Mouse (Mus musculus): ENCODE measurements around the gene Shc1. TPM values are rescaled to one million over a fixed set of nuclear protein-coding genes. Genes with fewer than 3 reads are reported as not detected.

Gene Shc1
- polyA plus RNA-seq, 1 experiment: 87.4 TPM

GRCm38 (mm10) chr3:89392871-89393311, 25.4 kb upstream of the Shc1 start:
- Histone ChIP-seq H3K27me3 (ENCODE audit: control insufficient read depth, insufficient read depth, low read length, poor library complexity, severe bottlenecking) (no peaks in the 10 kb centered on the region), H3K27ac (ENCODE audit: insufficient read depth, low read length) (no peak overlapping the region), H3K4me3 (ENCODE audit: low read depth, low read length) (peak overlapping the region; percentile 84), H3K9ac (ENCODE audit: low read depth, poor library complexity, severe bottlenecking) (peak overlapping the region; percentile 89), H3K9me3 (replicated peaks; ENCODE audit: control insufficient read depth, insufficient read depth, low read length, poor library complexity, severe bottlenecking) (no peaks in the 10 kb centered on the region), H3K4me1 (ENCODE audit: control insufficient read depth, insufficient read depth, low read length) (peaks cover 2% of the 10 kb centered on the region), H3K36me3 (ENCODE audit: control insufficient read depth, insufficient read depth, low read length, poor library complexity, severe bottlenecking) (no peaks in the 10 kb centered on the region)
- TF ChIP-seq POLR2A (IDR thresholded peaks at IDR 0.05; ENCODE audit: insufficient read depth, low read length) (no peak), CTCF (IDR thresholded peaks at IDR 0.05; ENCODE audit: low read depth, low read length) (no peak), EP300 (IDR thresholded peaks at IDR 0.05; ENCODE audit: insufficient read depth, low read depth, low read length) (no peak)

DNA sequence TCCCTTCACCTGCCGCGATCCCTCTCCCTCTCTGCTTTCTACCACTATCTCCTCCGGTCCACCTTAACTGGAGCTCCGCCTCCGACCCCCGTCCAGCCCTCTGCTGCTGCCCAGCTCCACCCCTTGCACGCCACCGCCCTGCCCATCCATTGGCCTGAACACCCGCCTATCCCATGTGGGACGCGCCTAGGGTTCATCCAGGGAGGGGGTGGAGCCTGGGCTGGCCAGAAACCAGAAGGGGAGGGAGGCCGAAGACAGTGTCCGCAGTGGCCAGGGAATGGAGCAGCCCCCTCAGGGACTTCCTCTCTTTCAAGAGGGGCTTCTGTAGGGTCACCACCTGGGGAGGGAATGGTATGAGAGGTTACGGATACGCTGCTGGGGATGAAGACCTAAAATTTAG, 24.6 kb upstream of the Shc1 start:
- peak overlapping the region; percentile 52 for H3K9ac ChIP-seq (ENCODE audit: low read depth, poor library complexity, severe bottlenecking)
- peaks cover 2% of the 10 kb centered on the region for H3K4me1 ChIP-seq (ENCODE audit: control insufficient read depth, insufficient read depth, low read length)
- H3K4me3 ChIP-seq (ENCODE audit: low read depth, low read length): peak overlapping the region; percentile 84
- TF ChIP-seq CTCF (IDR thresholded peaks at IDR 0.05; ENCODE audit: low read depth, low read length) (no peak), POLR2A (IDR thresholded peaks at IDR 0.05; ENCODE audit: insufficient read depth, low read length) (no peak), EP300 (IDR thresholded peaks at IDR 0.05; ENCODE audit: insufficient read depth, low read depth, low read length) (peak; percentile 55; the same call in 1 of the 2 replicates)
- no peaks in the 10 kb centered on the region for H3K27me3 ChIP-seq (ENCODE audit: control insufficient read depth, insufficient read depth, low read length, poor library complexity, severe bottlenecking)
- no peaks in the 10 kb centered on the region for H3K36me3 ChIP-seq (ENCODE audit: control insufficient read depth, insufficient read depth, low read length, poor library complexity, severe bottlenecking)
- H3K9me3 ChIP-seq (replicated peaks; ENCODE audit: control insufficient read depth, insufficient read depth, low read length, poor library complexity, severe bottlenecking): no peaks in the 10 kb centered on the region
- peak overlapping the region; percentile 80; the same call in 1 of the 2 replicates for H3K27ac ChIP-seq (ENCODE audit: insufficient read depth, low read length)

DNA sequence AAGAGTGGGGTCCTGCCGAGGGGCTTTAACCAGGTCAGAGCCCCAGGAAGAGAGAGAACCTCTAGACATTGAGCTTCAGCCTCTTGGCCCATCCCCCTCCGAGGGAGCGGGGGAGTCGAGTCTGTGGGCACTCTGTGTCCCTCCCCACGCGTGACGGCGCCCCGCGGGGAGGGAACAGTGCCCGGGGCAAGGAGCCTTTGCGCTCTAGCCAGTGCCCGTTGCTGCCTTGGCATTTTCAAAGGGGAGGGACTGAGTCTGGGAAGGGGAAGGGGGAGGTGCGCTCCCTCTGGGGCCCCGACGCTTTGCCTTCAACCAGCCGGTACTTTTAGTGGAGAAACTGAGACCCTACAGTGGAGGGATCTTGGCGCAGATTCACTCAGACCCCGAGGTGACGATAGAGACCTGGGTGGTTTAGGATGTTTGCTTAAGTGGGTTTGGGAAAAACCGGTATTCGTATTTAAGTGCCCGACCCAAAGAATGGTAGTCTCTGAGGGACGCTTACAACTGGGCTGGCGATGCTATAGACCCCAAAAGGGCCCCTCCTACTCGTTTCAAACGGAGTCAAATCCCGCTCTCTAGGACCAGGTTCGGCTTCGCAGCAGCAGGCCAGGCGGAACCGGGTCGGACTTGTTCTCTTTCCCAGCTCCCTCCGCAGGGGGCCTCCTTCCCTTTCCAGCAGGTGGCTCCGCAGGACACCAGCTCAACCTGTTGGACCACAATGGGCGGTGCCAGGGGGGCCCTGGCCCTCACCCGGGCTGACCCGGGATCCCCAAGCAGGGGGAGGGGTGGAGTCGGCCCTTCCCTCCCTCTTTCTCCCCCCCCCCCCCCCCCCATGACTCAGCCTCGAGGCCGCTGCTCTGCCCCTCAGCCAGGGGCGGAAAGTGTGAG, 24.0 kb upstream of the Shc1 start, which contains the start of gene Zbtb7b:
Gene Zbtb7b (minus strand): TSS at position 771 of the 888 bp plus-strand sequence.
- Histone ChIP-seq H3K27ac (ENCODE audit: insufficient read depth, low read length) (peak within 1 kb of the TSS; percentile 80), H3K27me3 (ENCODE audit: control insufficient read depth, insufficient read depth, low read length, poor library complexity, severe bottlenecking) (no peaks in the 10 kb centered on the region), H3K9ac (ENCODE audit: low read depth, poor library complexity, severe bottlenecking) (peak within 1 kb of the TSS; percentile 52), H3K36me3 (ENCODE audit: control insufficient read depth, insufficient read depth, low read length, poor library complexity, severe bottlenecking) (no peaks in the 10 kb centered on the region), H3K9me3 (replicated peaks; ENCODE audit: control insufficient read depth, insufficient read depth, low read length, poor library complexity, severe bottlenecking) (no peaks in the 10 kb centered on the region), H3K4me1 (ENCODE audit: control insufficient read depth, insufficient read depth, low read length) (peaks cover 2% of the 10 kb centered on the region), H3K4me3 (ENCODE audit: low read depth, low read length) (peak within 1 kb of the TSS; percentile 84)
- TF ChIP-seq POLR2A (IDR thresholded peaks at IDR 0.05; ENCODE audit: insufficient read depth, low read length): no peak
- TF ChIP-seq EP300 (IDR thresholded peaks at IDR 0.05; ENCODE audit: insufficient read depth, low read depth, low read length): peak; percentile 47; the same call in 1 of the 2 replicates

GRCm38 (mm10) chr3:89394894-89395256, 23.4 kb upstream of the Shc1 start:
- Histone ChIP-seq H3K36me3 (ENCODE audit: control insufficient read depth, insufficient read depth, low read length, poor library complexity, severe bottlenecking) (no peaks in the 10 kb centered on the region), H3K27me3 (ENCODE audit: control insufficient read depth, insufficient read depth, low read length, poor library complexity, severe bottlenecking) (no peaks in the 10 kb centered on the region), H3K4me1 (ENCODE audit: control insufficient read depth, insufficient read depth, low read length) (peaks cover 2% of the 10 kb centered on the region), H3K9me3 (replicated peaks; ENCODE audit: control insufficient read depth, insufficient read depth, low read length, poor library complexity, severe bottlenecking) (no peaks in the 10 kb centered on the region), H3K27ac (ENCODE audit: insufficient read depth, low read length) (peak overlapping the region; percentile 40; the same call in 1 of the 2 replicates), H3K9ac (ENCODE audit: low read depth, poor library complexity, severe bottlenecking) (peak overlapping the region; percentile 52), H3K4me3 (ENCODE audit: low read depth, low read length) (peak overlapping the region; percentile 57)
- no peak for TF ChIP-seq CTCF (IDR thresholded peaks at IDR 0.05; ENCODE audit: low read depth, low read length)
- peak; percentile 85; the same call in 1 of the 2 replicates for TF ChIP-seq EP300 (IDR thresholded peaks at IDR 0.05; ENCODE audit: insufficient read depth, low read depth, low read length)

- Histone ChIP-seq H3K36me3 (ENCODE audit: control insufficient read depth, insufficient read depth, low read length, poor library complexity, severe bottlenecking) (no peaks in the 10 kb centered on the region), H3K4me3 (ENCODE audit: low read depth, low read length) (peak overlapping the region; percentile 57), H3K9ac (ENCODE audit: low read depth, poor library complexity, severe bottlenecking) (peak overlapping the region; percentile 52; the same call in 1 of the 2 replicates), H3K27ac (ENCODE audit: insufficient read depth, low read length) (no peak overlapping the region; the same call in 1 of the 2 replicates), H3K9me3 (replicated peaks; ENCODE audit: control insufficient read depth, insufficient read depth, low read length, poor library complexity, severe bottlenecking) (no peaks in the 10 kb centered on the region), H3K27me3 (ENCODE audit: control insufficient read depth, insufficient read depth, low read length, poor library complexity, severe bottlenecking) (no peaks in the 10 kb centered on the region), H3K4me1 (ENCODE audit: control insufficient read depth, insufficient read depth, low read length) (peaks cover 2% of the 10 kb centered on the region)
- TF ChIP-seq EP300 (IDR thresholded peaks at IDR 0.05; ENCODE audit: insufficient read depth, low read depth, low read length): no peak
- TF ChIP-seq CTCF (IDR thresholded peaks at IDR 0.05; ENCODE audit: low read depth, low read length): no peak
- no peak for TF ChIP-seq POLR2A (IDR thresholded peaks at IDR 0.05; ENCODE audit: insufficient read depth, low read length)
Measured at GRCm38 (mm10) chr3:89395419-89395805, 22.8 kb upstream of the Shc1 start.

All from ES-Bruce4 (cell line).